12 mouse cellular contexts compared by ENCODE assay signal in genomic region chr8:71572077-71572476, GRCm38 (mm10). TPM values are rescaled to one million over a fixed set of nuclear protein-coding genes. Genes with fewer than 3 reads are reported as not detected.
DNase-seq lines count a peak whose midpoint lies in the region; ATAC-seq and TF ChIP-seq lines count a peak whose summit lies in the region.
"Had no signal": no experiment of that assay in that cellular context is flagged by ENCODE, and none has a peak within 500 bp of the region (broad histone marks: within the 10 kb centered on the region; RNA-seq: fewer than 3 reads in every experiment).

No protein-coding gene starts in this region.

- no peak overlapping the region for H3K27ac ChIP-seq in embryonic facial prominence, embryonic 13.5 days
- H3K27ac ChIP-seq in embryonic facial prominence, embryonic 10.5 days (replicated peaks) = no peak overlapping the region
- peak overlapping the region; percentile 58; the same call in 1 of the 2 replicates for H3K27ac ChIP-seq in left cerebral cortex, adult 2 months
- 0 out of 2 replicates have a peak overlapping the region, but pooled peaks have one; percentile 6 for H3K27ac ChIP-seq in cortical plate, adult 2 months (ENCODE audit: insufficient read depth, low read length)
- peak overlapping the region; percentile 51 for H3K27ac ChIP-seq in midbrain, embryonic 16.5 days (ENCODE audit: low read length)

- no peak; the same call in 1 of the 2 replicates for TF ChIP-seq CTCF in left cerebral cortex, adult 2 months (IDR thresholded peaks at IDR 0.05)
- no peak for TF ChIP-seq CTCF in cortical plate, adult 2 months (IDR thresholded peaks at IDR 0.05; ENCODE audit: extremely low read depth, insufficient read depth, low read length)

- 83% methylated on average over 2 of the region's 2 CpGs for WGBS in embryonic facial prominence, embryonic 13.5 days
- WGBS in embryonic facial prominence, embryonic 10.5 days = 86% methylated on average over 2 of the region's 2 CpGs
- 96% methylated on average over 2 of the region's 2 CpGs for WGBS in midbrain, embryonic 16.5 days

- H3K4me1 ChIP-seq in embryonic facial prominence, embryonic 13.5 days = peaks cover 34% of the 10 kb centered on the region
- H3K4me1 ChIP-seq in embryonic facial prominence, embryonic 10.5 days = peaks cover 33% of the 10 kb centered on the region
- peaks cover 5% of the 10 kb centered on the region; the same call in 1 of the 2 replicates for H3K4me1 ChIP-seq in cortical plate, adult 2 months (ENCODE audit: control insufficient read depth, insufficient read depth, low read length)
- H3K4me1 ChIP-seq in midbrain, embryonic 16.5 days (ENCODE audit: control insufficient read depth, insufficient read depth, low read length) = peaks cover 19% of the 10 kb centered on the region

- no peak for TF ChIP-seq POLR2A in cortical plate, adult 2 months (IDR thresholded peaks at IDR 0.05; ENCODE audit: extremely low read depth, insufficient read depth, low read length)

- H3K4me2 ChIP-seq in embryonic facial prominence, embryonic 13.5 days = peak overlapping the region; percentile 84; the same call in 1 of the 2 replicates
- no peak overlapping the region; the same call in 1 of the 2 replicates for H3K4me2 ChIP-seq in midbrain, embryonic 16.5 days (ENCODE audit: low read length)

- H3K36me3 ChIP-seq in embryonic facial prominence, embryonic 13.5 days = no peaks in the 10 kb centered on the region
- no peaks in the 10 kb centered on the region for H3K36me3 ChIP-seq in embryonic facial prominence, embryonic 10.5 days (replicated peaks)
- no peaks in the 10 kb centered on the region for H3K36me3 ChIP-seq in midbrain, embryonic 16.5 days (ENCODE audit: control insufficient read depth, insufficient read depth, low read length)

- H3K9ac ChIP-seq in embryonic facial prominence, embryonic 13.5 days = no peak overlapping the region
- no peak overlapping the region for H3K9ac ChIP-seq in midbrain, embryonic 16.5 days (ENCODE audit: low read depth, low read length)

- peaks cover 22% of the 10 kb centered on the region for H3K27me3 ChIP-seq in embryonic facial prominence, embryonic 13.5 days
- peaks cover 24% of the 10 kb centered on the region for H3K27me3 ChIP-seq in embryonic facial prominence, embryonic 10.5 days (replicated peaks; ENCODE audit: low read depth, poor library complexity, severe bottlenecking)
- H3K27me3 ChIP-seq in midbrain, embryonic 16.5 days (ENCODE audit: control insufficient read depth, insufficient read depth, low read depth, low read length) = 0 out of 2 replicates have a peak, but pooled peaks cover 3% of the 10 kb centered on the region

- no peaks in the 10 kb centered on the region for H3K9me3 ChIP-seq in embryonic facial prominence, embryonic 13.5 days
- H3K9me3 ChIP-seq in embryonic facial prominence, embryonic 10.5 days = no peaks in the 10 kb centered on the region
- no peaks in the 10 kb centered on the region for H3K9me3 ChIP-seq in midbrain, embryonic 16.5 days (replicated peaks; ENCODE audit: control insufficient read depth, low read length, poor library complexity, severe bottlenecking)

- intact Hi-C loops in left cerebral cortex, adult 2 months (cut with DNase I) = no loop called here
- intact Hi-C loops in left cerebral cortex, postnatal 14 days (cut with DNase I) = no loop called here

- DNase-seq in embryonic facial prominence, embryonic 10.5 days (ENCODE audit: low spot score) = no peak
- DNase-seq in left cerebral cortex, adult 2 months (ENCODE audit: extremely low spot score in 1 of 2, low spot score in 2 of 2) = no peak
- DNase-seq in left cerebral cortex, postnatal 14 days (ENCODE audit: low spot score in 2 of 2) = no peak
- no peak for DNase-seq in right cerebral cortex, adult 18-20 months
- DNase-seq in embryo, embryonic 10.5 days (ENCODE audit: low spot score) = no peak
- DNase-seq: embryo, embryonic 11 days had no signal

- H3K4me3 ChIP-seq in embryonic facial prominence, embryonic 13.5 days = no peak overlapping the region
- H3K4me3 ChIP-seq in embryonic facial prominence, embryonic 10.5 days = no peak overlapping the region
- peak overlapping the region; percentile 17; the same call in 1 of the 2 replicates for H3K4me3 ChIP-seq in left cerebral cortex, adult 2 months
- H3K4me3 ChIP-seq in cortical plate, adult 2 months (ENCODE audit: insufficient read depth, low read length) = no peak overlapping the region
- no peak overlapping the region for H3K4me3 ChIP-seq in midbrain, embryonic 16.5 days (ENCODE audit: low read depth, low read length)

- ATAC-seq in embryonic facial prominence, embryonic 13.5 days (ENCODE audit: insufficient number of reproducible peaks, insufficient read depth, low FRiP score, low TSS enrichment, low read depth) = no peak
- no peak for ATAC-seq in midbrain, embryonic 16.5 days

RNA-seq across cellular contexts. Expression of gene Slc27a1, which starts 3.4 kb away (rescaled TPM):
- polyA plus RNA-seq in embryonic facial prominence, embryonic 13.5 days (2015; fragmentation: Nextera tagmentation; extraction: Ambion mirVana) = 47.8 and 59.4 TPM in 2 replicates
- polyA plus RNA-seq in embryonic facial prominence, embryonic 10.5 days (2016; fragmentation: Nextera tagmentation; extraction: Ambion mirVana) = 21.8 and 30.7 TPM in 2 replicates
- total RNA-seq in left cerebral cortex, adult 2 months (2021) = 100 to 1,000 TPM; 108 to 109 TPM
- total RNA-seq in left cerebral cortex, postnatal 14 days (2021) = 10 to 100 TPM; 82.0 to 84.3 TPM
- 146 and 167 TPM in 2 replicates for polyA plus RNA-seq in cortical plate, adult 2 months (2012; rRNA removed)
- 71.4 and 79.2 TPM in 2 replicates for polyA plus RNA-seq in midbrain, embryonic 16.5 days (2015; fragmentation: Nextera tagmentation; extraction: Ambion mirVana)

RNA-seq across cellular contexts. Expression of gene Nxnl1, which starts 5.7 kb away (rescaled TPM):
- polyA plus RNA-seq in embryonic facial prominence, embryonic 13.5 days (2015; fragmentation: Nextera tagmentation; extraction: Ambion mirVana) = not detected in 2 replicates
- 0.15 TPM in 1 of 2 replicates, not detected in the other for polyA plus RNA-seq in embryonic facial prominence, embryonic 10.5 days (2016; fragmentation: Nextera tagmentation; extraction: Ambion mirVana)
- under 1 TPM in 1 of 2 experiments, not detected in 1; 0.11 TPM for total RNA-seq in left cerebral cortex, adult 2 months (2021)
- under 1 TPM in 1 of 2 experiments, not detected in 1; 0.15 TPM for total RNA-seq in left cerebral cortex, postnatal 14 days (2021)
- 0.04 and 0.08 TPM in 2 replicates for polyA plus RNA-seq in cortical plate, adult 2 months (2012; rRNA removed)
- polyA plus RNA-seq in midbrain, embryonic 16.5 days (2015; fragmentation: Nextera tagmentation; extraction: Ambion mirVana) = not detected in 2 replicates
- total RNA-seq: layer of hippocampus, postnatal 10 days; liver, adult 2 months; megakaryocyte progenitor cell, adult 5-6 weeks had no signal
- polyA plus RNA-seq: liver, adult 2 months had no signal

RNA-seq across cellular contexts. Expression of gene Tmem221, which starts 13.4 kb away (rescaled TPM):
- polyA plus RNA-seq in embryonic facial prominence, embryonic 13.5 days (2015; fragmentation: Nextera tagmentation; extraction: Ambion mirVana) = 0.55 and 1.1 TPM in 2 replicates
- polyA plus RNA-seq in embryonic facial prominence, embryonic 10.5 days (2016; fragmentation: Nextera tagmentation; extraction: Ambion mirVana) = 0.52 and 0.54 TPM in 2 replicates
- not detected for total RNA-seq in left cerebral cortex, adult 2 months (2021)
- total RNA-seq in left cerebral cortex, postnatal 14 days (2021) = under 1 TPM in 1 of 2 experiments, not detected in 1; 0.22 TPM
- polyA plus RNA-seq in cortical plate, adult 2 months (2012; rRNA removed) = 0.19 and 0.30 TPM in 2 replicates
- 0.17 TPM in 1 of 2 replicates, not detected in the other for polyA plus RNA-seq in midbrain, embryonic 16.5 days (2015; fragmentation: Nextera tagmentation; extraction: Ambion mirVana)
- total RNA-seq: layer of hippocampus, postnatal 10 days; megakaryocyte progenitor cell, adult 5-6 weeks had no signal

RNA-seq across cellular contexts. Expression of gene Pgls, which starts 19.9 kb away (rescaled TPM):
- polyA plus RNA-seq in embryonic facial prominence, embryonic 13.5 days (2015; fragmentation: Nextera tagmentation; extraction: Ambion mirVana) = 224 and 244 TPM in 2 replicates
- polyA plus RNA-seq in embryonic facial prominence, embryonic 10.5 days (2016; fragmentation: Nextera tagmentation; extraction: Ambion mirVana) = 249 and 260 TPM in 2 replicates
- 10 to 100 TPM; 29.1 to 33.0 TPM for total RNA-seq in left cerebral cortex, adult 2 months (2021)
- total RNA-seq in left cerebral cortex, postnatal 14 days (2021) = 10 to 100 TPM; 54.4 to 55.4 TPM
- polyA plus RNA-seq in cortical plate, adult 2 months (2012; rRNA removed) = 34.3 and 35.4 TPM in 2 replicates
- polyA plus RNA-seq in midbrain, embryonic 16.5 days (2015; fragmentation: Nextera tagmentation; extraction: Ambion mirVana) = 219 and 237 TPM in 2 replicates

RNA-seq across cellular contexts. Expression of gene Fam129c, which starts 25.4 kb away (rescaled TPM):
- polyA plus RNA-seq in embryonic facial prominence, embryonic 13.5 days (2015; fragmentation: Nextera tagmentation; extraction: Ambion mirVana) = 4.8 and 7.7 TPM in 2 replicates
- polyA plus RNA-seq in embryonic facial prominence, embryonic 10.5 days (2016; fragmentation: Nextera tagmentation; extraction: Ambion mirVana) = 4.8 and 5.0 TPM in 2 replicates
- total RNA-seq in left cerebral cortex, adult 2 months (2021) = 1 to 10 TPM; 3.1 to 4.0 TPM
- total RNA-seq in left cerebral cortex, postnatal 14 days (2021) = 1 to 10 TPM; 3.3 TPM
- 2.8 and 3.4 TPM in 2 replicates for polyA plus RNA-seq in cortical plate, adult 2 months (2012; rRNA removed)
- polyA plus RNA-seq in midbrain, embryonic 16.5 days (2015; fragmentation: Nextera tagmentation; extraction: Ambion mirVana) = 6.4 and 7.9 TPM in 2 replicates

Comparison
In these comparisons a context has a peak if more than half of its experiments do, and no peak if none do; other contexts are left out.
1. H3K27ac ChIP-seq: peak in left cerebral cortex, adult 2 months (single experiment), cortical plate, adult 2 months (single experiment) and midbrain, embryonic 16.5 days (single experiment); none in embryonic facial prominence, embryonic 13.5 days (single experiment) and embryonic facial prominence, embryonic 10.5 days (single experiment).